Mouse (Mus musculus): Measurements from ENCODE around the gene Nop53.

DNA sequence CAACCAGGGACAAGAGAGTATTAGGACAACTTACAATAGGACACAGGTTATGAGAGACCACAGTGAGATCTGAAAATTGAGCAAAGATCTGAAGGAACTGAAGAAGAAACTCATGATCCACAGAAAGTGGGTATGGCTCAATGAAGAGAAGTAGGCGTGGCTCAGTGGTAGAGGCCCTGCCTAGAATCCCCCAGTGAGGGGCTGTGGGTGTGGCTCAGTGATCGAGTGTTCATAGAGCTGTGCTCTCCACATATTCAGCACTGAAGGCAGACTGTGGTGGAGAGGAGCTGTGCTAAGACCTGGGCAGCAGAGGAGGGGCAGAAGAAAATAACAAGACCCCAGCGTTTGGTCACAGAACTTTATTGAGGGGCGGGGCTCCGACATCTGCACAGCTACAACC, 8.4 kb downstream of the Nop53 start:
- TF ChIP-seq CTCF (IDR thresholded peaks at IDR 0.05; ENCODE audit: low read depth, low read length) (no peak), GATA1 (IDR thresholded peaks at IDR 0.05; ENCODE audit: borderline replicate concordance, low read length) (no peak)

All from G1E (cell line).